Mouse (Mus musculus) G1E (cell line): ENCODE results near the gene Ctnnbl1. TPM values are rescaled to one million over a fixed set of nuclear protein-coding genes. Genes with fewer than 3 reads are reported as not detected.

Source experiments
- ATAC-seq: 2 replicates; pipeline ENCODE4 v1.8.0; 2016; ENCODE audit warnings: mild to moderate bottlenecking; ENCODE audit not compliant: insufficient number of reproducible peaks, poor library complexity, low FRiP score, severe bottlenecking; ENCODE audit errors: extremely low read depth
- DNase-seq: peaks from one replicate; pipeline ENCODE4 v3.0.0; 2012; ENCODE audit warnings: low spot score
- H3K27me3 ChIP-seq: 2 replicates; pipeline ENCODE4 v1.6.1; 2012; ENCODE audit warnings: mild to moderate bottlenecking, low read length, inconsistent platforms; ENCODE audit not compliant: insufficient read depth
- H3K36me3 ChIP-seq: replicated peaks from 2 replicates; pipeline ENCODE3; 2012; ENCODE audit warnings: mild to moderate bottlenecking, inconsistent platforms
- H3K4me1 ChIP-seq: 2 replicates; pipeline ENCODE4 v1.6.1; 2012; ENCODE audit warnings: low read depth, low read length, inconsistent platforms, mixed read lengths; ENCODE audit not compliant: insufficient read depth
- H3K4me3 ChIP-seq: 2 replicates; pipeline ENCODE4 v1.5.1; 2012; ENCODE audit warnings: low read depth, mild to moderate bottlenecking, inconsistent platforms, low read length, moderate library complexity, mixed read lengths
- H3K9me3 ChIP-seq: replicated peaks from 2 replicates; pipeline ENCODE4 v1.6.1; 2012; ENCODE audit warnings: inconsistent platforms
- CTCF ChIP-seq: IDR thresholded peaks from 2 replicates; pipeline ENCODE4 v1.5.1; 2012; ENCODE audit warnings: low read depth, low read length, inconsistent platforms, mixed read lengths
- GATA1 ChIP-seq: IDR thresholded peaks from 2 replicates; pipeline ENCODE4 v1.6.1; 2012; ENCODE audit warnings: borderline replicate concordance, low read length, inconsistent platforms, mixed read lengths
- GATA2 ChIP-seq: IDR thresholded peaks from 2 replicates; pipeline ENCODE4 v1.6.1; 2012; ENCODE audit warnings: low read depth, low read length, inconsistent platforms, borderline replicate concordance
- POLR2AphosphoS5 ChIP-seq: IDR thresholded peaks from 2 replicates; pipeline ENCODE4 v1.6.1; 2012; ENCODE audit warnings: low read depth, low read length, inconsistent platforms; ENCODE audit not compliant: insufficient replicate concordance
- TAL1 ChIP-seq: conservative IDR thresholded peaks from 2 replicates; pipeline ENCODE4 v1.6.1; 2012; ENCODE audit warnings: low read depth, low read length, inconsistent platforms, mixed read lengths
- polyA plus RNA-seq: library from polyadenylated mRNA; stranded (reverse); fragments of >175 nt; gene quantifications from 2 replicates; pipeline ENCODE4 v1.2.3, GENCODE M21; 2012
- total RNA-seq, 2 experiments: library from RNA; stranded (forward) in 1 of 2; stranded (reverse) in 1 of 2; fragments of 200-1000 nt in 1 of 2; fragments of >200 nt in 1 of 2; fragmentation: Nextera tagmentation in 1 of 2; gene quantifications; 2 replicates each; pipeline ENCODE4 v1.2.3; 2014 to 2017

Gene Ctnnbl1
- total and polyA plus RNA-seq, 3 experiments: 22.9 to 53.9 (median 32.4) TPM

DNA sequence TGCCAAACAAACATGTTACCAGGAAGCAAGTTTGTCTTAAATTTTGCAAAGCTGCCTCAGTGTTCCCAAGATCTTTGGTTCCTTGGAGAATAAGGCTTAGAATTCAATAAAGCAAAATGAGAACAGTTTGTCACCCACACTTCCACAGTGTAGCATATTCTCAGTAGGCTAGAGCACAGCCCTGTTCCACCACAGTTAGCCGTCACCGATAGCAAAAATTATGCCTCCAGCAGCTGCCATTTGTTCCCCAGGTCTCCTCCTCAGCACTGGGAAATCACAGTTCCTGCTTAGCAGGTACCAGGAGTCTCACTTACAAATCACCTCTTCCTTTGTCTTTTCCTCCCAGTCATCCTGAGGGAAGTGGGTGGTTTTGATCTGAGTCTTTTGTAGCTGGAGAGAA lies 10.8 kb downstream of the Ctnnbl1 start:
- Histone ChIP-seq H3K9me3 (no peaks in the 10 kb centered on the region), H3K4me3 (no peak overlapping the region), H3K36me3 (peaks cover 75% of the 10 kb centered on the region), H3K27me3 (no peaks in the 10 kb centered on the region), H3K4me1 (peaks cover 4% of the 10 kb centered on the region; the same call in 1 of the 2 replicates)
- no peak for ATAC-seq
- no peak for DNase-seq
- no peak for TF ChIP-seq POLR2AphosphoS5
- no peak for TF ChIP-seq GATA2
- TF ChIP-seq CTCF: no peak
- no peak for TF ChIP-seq GATA1
- TF ChIP-seq TAL1: no peak

DNA sequence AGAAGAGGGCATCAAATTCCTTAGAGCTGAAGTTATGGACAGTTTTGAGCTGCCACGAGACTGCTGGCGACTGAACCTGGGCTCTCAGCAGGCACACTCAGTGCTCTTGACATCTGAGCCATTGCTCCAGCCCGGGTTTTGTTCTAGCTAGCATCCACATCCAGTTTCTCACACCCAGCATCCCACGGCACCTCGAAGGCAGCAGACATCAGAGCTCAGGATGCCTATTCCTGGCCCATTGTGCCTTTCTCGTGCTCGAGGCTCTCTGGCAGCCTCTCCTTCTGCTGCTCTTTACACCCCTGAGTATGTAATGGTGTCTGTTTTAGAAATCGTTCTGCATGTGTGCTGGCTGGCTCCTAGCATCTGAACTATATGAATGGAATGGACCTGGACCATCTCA lies 13.3 kb downstream of the Ctnnbl1 start:
- Histone ChIP-seq H3K9me3 (no peaks in the 10 kb centered on the region), H3K27me3 (no peaks in the 10 kb centered on the region), H3K4me1 (peaks cover 4% of the 10 kb centered on the region; the same call in 1 of the 2 replicates), H3K4me3 (no peak overlapping the region), H3K36me3 (peaks cover 79% of the 10 kb centered on the region)
- ATAC-seq (no peak), DNase-seq (no peak)
- TF ChIP-seq GATA2 (no peak), POLR2AphosphoS5 (no peak), TAL1 (no peak), GATA1 (no peak), CTCF (no peak)

DNA sequence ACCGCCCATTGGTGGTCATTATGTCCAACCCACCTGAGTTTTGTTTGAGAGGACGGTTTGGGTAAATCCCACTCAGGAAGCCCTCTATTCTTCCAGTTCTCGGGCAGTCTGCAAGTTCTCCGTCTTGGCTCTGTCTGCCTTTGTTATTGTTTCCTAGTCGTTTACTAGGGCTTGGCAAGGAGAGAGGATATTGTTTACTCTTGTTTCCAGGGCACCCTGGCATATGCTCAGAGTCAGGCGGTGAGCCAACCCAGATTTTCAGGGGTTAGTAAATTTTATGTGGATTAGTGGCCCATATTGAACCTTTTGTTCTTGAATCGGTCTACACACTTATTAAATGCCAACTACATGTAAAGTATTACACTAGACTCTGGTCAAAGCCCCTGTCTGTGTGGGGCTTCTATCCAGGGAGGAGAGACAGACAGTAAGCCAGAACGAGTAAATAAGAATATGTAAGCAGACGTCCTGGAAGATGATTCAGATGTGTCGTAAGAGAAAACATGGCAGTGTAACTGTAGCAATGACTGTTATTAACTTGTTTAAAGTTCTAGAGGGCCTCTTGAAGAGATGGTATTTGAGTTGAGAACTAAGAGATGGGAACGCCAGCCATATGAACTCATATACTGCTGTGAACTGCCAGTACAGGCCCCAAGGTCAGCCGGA lies 13.9 kb downstream of the Ctnnbl1 start:
- Histone ChIP-seq H3K9me3 (no peaks in the 10 kb centered on the region), H3K36me3 (peaks cover 85% of the 10 kb centered on the region), H3K4me1 (peaks cover 4% of the 10 kb centered on the region; the same call in 1 of the 2 replicates), H3K27me3 (no peaks in the 10 kb centered on the region), H3K4me3 (no peak overlapping the region)
- DNase-seq (no peak), ATAC-seq (no peak)
- no peak for TF ChIP-seq GATA2
- no peak for TF ChIP-seq POLR2AphosphoS5
- TF ChIP-seq CTCF: no peak
- TF ChIP-seq TAL1: no peak
- TF ChIP-seq GATA1: no peak

DNA sequence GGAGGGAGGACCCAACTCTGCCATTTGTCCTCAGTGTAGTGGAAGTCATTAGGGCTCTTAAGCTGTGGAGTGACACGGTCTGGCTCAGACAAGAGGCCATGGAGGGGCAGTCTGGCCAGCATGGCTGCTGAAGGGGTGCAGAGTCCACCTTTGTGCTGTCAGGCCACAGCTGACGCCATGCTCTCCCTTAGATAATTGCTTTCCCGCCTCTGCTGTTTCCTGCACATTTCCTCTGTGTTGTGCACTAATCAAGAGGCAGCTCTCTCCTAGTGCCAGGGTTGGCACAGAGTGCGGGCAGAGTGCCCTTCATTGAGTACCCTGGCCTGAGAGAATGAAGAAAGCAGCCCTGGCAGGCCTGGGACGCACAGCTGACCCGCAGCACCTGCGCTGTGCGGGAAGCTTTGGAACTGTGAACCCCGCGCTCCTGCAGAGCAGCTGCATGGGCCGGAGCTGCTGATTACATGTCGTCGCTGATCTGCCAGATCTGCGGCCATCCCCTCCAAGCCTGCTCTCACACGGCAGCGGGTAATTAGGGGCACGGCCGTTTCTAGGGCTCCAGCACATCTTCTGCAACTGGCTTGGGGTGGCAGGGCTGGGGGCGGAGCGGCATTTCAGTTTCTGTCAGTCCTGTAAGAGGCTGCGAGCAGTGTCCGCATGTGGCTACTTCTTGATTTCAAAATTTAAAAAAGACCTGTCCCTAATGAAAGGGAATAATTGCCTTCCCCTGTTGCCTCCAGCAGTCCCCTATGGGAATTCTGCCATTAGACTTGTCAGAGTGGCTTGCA lies 14.6 kb downstream of the Ctnnbl1 start:
- Histone ChIP-seq H3K27me3 (no peaks in the 10 kb centered on the region), H3K4me1 (peaks cover 2% of the 10 kb centered on the region; the same call in 1 of the 2 replicates), H3K9me3 (no peaks in the 10 kb centered on the region), H3K4me3 (no peak overlapping the region), H3K36me3 (peaks cover 87% of the 10 kb centered on the region)
- no peak for ATAC-seq
- TF ChIP-seq GATA1: no peak
- TF ChIP-seq POLR2AphosphoS5: no peak
- TF ChIP-seq TAL1: no peak
- TF ChIP-seq GATA2: no peak
- no peak for TF ChIP-seq CTCF
- no peak for DNase-seq

DNA sequence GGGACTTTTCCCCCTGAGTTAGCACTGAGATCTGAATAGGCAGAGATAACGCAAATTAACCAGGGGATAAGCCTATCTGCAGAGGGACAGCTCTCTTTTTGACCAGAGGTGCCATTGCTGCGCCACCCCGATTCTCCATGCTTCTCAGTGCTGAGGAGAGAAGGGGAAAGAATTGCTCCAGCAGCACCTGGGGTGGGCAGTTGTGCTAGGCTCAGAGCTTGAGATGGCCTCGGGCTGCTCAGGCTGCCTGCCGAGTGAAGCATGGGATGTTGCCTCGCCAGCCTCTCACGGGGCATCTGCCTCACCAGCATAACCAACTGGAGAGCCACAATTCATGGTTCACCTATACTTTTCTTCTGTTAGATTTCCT lies 15.2 kb downstream of the Ctnnbl1 start:
- ATAC-seq (no peak), DNase-seq (no peak)
- Histone ChIP-seq H3K36me3 (peaks cover 89% of the 10 kb centered on the region), H3K9me3 (no peaks in the 10 kb centered on the region), H3K4me3 (no peak overlapping the region), H3K27me3 (no peaks in the 10 kb centered on the region), H3K4me1 (no peaks in the 10 kb centered on the region)
- TF ChIP-seq GATA1 (no peak), TAL1 (no peak), POLR2AphosphoS5 (no peak), CTCF (no peak), GATA2 (no peak)

DNA sequence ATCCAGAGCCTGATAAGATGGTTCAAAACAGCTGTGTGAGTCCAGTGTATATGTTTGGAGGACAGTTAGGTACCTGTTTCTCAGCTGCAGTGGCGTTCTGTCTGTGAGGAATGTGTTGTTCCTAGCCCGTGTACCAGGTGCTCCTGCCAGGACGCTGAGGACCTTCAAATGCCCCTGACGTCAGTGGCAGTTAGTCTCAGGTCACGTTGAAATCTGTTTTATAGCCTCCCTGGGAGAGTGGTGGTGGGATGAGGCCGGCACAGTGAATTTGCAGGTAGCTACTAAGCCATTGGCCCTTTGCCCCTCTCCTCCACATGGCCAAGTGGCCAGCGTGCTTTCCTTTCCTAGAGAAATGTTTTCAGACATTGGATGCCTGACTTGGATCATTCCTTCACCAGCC lies 18.6 kb downstream of the Ctnnbl1 start:
- H3K36me3 ChIP-seq: peaks cover 70% of the 10 kb centered on the region
- ATAC-seq: no peak
- H3K4me1 ChIP-seq: 0 out of 2 replicates have a peak, but pooled peaks cover 4% of the 10 kb centered on the region

More for the DNA sequence above, 18.6 kb downstream of the Ctnnbl1 start:
- no peak overlapping the region for H3K4me3 ChIP-seq
- H3K9me3 ChIP-seq: no peaks in the 10 kb centered on the region
- DNase-seq: no peak
- TF ChIP-seq POLR2AphosphoS5: no peak
- no peak for TF ChIP-seq TAL1
- no peak for TF ChIP-seq GATA2
- no peak for TF ChIP-seq CTCF
- TF ChIP-seq GATA1: no peak
- H3K27me3 ChIP-seq: no peaks in the 10 kb centered on the region
